Mouse (Mus musculus) neural tube, embryonic 10.5 days (tissue): ENCODE measurements around the gene Ipcef1.

ENCODE experiments used
- DNase-seq: peaks from one replicate; pipeline ENCODE4 v3.0.0-alpha.2; 2017; ENCODE audit warnings: low spot score; ENCODE audit errors: extremely low spot score

The Ipcef1 gene

DNA sequence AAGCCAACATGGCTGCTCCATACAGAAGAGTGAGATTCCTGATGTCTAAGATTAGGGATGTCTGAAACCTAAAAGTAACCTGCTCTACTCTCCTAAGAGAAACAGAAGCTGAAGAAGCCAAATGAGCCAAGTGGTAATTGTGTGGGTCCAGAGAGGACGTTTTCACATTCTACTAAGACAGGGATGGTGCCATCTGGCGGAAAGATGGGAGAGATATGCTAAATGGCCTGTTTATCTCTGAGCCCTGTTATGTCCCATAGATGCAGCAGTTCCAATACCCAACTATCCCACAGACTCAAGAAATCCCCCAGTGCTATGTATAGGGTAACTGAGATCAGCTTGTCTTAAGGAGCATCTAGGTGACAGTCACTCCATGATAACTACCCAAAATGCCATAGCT lies 74.4 kb downstream of the Ipcef1 start:
- DNase-seq = no peak

DNA sequence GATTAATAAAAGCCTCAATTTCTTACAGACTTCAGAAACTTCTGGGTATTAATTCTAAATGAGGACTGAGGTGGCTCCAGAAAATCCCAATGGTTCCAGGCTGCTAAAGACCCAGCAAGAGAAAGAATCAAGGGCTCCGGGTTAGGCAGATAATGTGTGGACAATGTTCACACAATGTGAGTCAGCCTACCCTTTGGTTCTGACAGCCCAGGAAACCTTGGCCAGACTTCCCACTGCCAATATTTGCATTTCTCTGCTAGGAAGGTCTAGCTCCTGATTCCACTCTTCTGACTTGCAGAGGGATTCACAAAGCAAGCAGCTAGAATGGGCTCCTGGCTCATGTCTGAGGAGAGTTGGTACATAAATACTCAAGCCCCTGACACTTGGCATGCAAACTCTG lies 83.9 kb downstream of the Ipcef1 start:
- no peak for DNase-seq

GRCm38 (mm10) chr10:6967588-6968242 lies 84.6 kb downstream of the Ipcef1 start:
- DNase-seq = no peak

- no peak for DNase-seq
Observed at GRCm38 (mm10) chr10:6958791-6959190, 93.5 kb downstream of the Ipcef1 start.

- no peak for DNase-seq
Observed at GRCm38 (mm10) chr10:6956357-6956756, 95.9 kb downstream of the Ipcef1 start.

GRCm38 (mm10) chr10:6954533-6954932 lies 97.7 kb downstream of the Ipcef1 start:
- no peak for DNase-seq

GRCm38 (mm10) chr10:6953115-6953514 lies 99.2 kb downstream of the Ipcef1 start:
- DNase-seq = no peak

GRCm38 (mm10) chr10:6936671-6937425 lies 115.4 kb downstream of the Ipcef1 start:
- DNase-seq = no peak

DNA sequence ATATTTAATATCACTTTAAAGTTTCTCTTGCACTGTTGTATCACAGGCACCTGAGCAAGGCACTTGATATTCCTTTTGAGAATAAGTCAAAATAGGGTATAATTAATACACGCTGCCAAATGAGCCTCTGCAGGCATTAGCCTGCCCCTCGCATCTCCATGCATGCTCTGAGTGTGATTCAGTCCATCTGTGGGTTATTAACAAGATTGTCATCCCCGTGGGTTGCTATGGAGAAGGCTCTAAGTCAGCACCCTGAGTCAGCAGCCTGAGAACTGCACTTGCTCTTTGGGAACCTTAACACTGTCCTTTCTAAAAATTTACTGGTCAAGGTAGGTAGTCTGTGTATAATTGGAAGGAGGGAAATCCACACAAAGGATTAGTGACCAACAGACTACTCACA lies 117.5 kb downstream of the Ipcef1 start:
- DNase-seq = no peak

- no peak for DNase-seq
Observed at GRCm38 (mm10) chr10:6930889-6931288, 121.4 kb downstream of the Ipcef1 start.

DNA sequence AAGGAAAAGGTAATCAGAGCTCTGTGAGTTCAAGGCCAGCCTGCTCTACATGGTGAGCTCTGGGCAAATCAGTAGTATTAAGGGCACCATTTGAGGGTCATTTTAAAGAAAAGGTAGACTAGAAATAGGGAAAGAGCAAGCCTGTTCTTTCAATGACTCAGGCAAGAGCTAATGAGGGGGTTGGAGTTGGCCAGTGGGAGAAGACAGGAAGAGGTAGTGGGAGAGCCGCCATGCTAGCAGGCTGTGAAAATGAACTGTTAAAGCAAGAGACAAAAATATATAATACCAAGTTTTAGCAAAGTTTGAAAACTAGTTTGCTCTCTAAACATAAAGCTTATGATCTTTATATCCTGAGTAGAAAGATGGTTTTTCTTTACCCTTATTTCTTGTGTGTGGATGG lies 121.9 kb downstream of the Ipcef1 start:
- no peak for DNase-seq

DNA sequence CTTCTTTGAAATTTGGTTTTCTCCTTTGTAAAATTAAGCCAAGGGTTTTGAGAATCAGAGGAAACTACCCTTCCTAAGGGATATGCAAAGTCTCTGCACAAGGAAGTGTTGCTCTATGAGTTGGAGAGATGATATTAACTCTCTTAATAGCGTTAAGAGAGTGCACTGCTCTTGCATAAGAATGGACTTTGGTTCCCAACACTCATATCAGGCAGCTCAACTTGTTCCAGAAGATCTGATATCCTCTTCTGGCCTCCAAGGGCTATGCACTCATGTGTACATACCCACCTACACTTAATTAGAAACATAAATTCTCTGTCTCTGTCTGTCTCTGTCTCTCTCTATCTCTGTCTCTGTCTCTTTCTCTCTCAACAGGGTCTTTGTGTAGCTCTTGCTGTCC lies 123.4 kb downstream of the Ipcef1 start:
- no peak for DNase-seq

DNA sequence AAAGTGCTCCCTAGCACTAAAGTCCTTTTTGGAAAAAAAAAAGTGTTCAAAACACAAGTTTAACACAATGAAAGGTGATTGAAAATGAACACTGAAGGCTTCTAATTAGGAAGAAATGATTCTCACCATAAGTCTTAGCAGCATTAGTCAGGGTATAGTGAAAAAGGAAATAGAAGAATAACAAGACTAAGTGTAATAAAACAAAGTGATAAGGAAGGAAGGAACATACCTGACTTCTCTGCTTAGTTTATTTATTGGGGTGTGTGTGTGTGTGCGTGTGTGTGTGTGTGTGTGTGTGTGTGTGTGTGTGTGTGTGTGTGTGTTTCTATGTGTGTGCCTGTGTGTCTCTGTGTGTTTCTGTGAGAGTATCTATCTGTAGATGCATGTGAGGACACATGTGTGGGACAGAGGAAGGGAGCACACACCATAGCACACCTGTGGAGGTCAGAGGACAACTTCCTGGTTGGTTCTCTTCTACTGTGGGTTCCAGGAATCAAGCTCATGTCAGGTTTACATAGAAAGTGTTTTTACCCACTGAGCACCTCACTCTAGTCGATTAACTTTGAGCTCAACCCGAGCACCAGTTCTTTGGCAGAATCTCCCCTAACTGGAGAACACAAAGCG lies 124.6 kb downstream of the Ipcef1 start:
- DNase-seq = no peak

DNA sequence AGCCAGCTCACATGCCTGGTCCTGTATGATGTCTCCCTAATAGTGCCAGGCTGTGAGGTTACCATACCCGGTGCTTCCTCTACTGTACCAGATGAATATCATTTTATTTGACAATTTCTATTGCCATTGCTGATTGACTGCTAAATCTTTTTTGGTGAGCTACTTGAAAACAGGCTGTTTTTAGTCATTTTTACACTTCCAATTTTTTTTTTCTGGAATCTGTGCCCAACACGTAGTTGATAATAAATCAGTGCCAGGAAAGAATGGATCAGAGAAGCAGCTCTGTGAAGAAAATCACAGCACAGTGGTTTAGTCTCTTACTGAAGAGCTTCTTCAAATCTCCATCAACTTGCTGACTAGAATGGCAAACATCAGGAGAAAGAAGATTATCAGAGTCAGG lies 125.6 kb downstream of the Ipcef1 start:
- DNase-seq = no peak

DNA sequence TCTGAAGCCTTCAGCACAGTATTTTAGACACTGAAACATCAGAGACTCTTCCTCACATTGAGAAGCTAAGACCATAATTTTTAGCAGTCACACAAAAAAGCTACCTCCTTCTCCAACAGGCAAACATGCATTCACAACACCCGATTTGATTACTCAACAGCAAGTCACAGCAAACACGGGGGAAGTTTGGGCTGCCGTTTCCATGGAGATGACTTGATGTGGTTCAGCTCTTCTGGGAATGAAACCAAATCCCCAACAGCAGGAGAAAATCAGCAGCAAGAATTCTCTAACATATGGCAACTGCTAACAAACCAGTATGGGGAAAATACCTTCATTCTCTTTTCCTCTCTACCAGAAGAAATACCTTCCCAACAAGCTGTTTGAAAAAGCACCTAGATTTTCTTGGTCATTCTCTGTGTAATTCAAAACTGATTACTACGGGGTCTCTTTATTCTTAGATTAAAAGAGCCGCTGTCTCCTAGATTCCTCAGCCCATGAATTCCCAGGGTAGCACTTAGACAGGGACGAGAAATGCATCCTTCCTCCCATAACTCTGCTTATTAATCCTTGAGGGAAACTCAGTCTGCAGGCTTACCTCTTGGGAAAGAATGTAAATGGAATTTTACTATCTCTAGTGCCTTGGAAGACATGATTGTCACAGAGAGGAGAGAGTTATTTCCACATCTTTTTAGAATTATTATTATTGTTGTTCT lies 135.6 kb downstream of the Ipcef1 start:
- DNase-seq = peak; percentile 33

- no peak for DNase-seq
Observed at GRCm38 (mm10) chr10:6915991-6916390, 136.3 kb downstream of the Ipcef1 start.

DNA sequence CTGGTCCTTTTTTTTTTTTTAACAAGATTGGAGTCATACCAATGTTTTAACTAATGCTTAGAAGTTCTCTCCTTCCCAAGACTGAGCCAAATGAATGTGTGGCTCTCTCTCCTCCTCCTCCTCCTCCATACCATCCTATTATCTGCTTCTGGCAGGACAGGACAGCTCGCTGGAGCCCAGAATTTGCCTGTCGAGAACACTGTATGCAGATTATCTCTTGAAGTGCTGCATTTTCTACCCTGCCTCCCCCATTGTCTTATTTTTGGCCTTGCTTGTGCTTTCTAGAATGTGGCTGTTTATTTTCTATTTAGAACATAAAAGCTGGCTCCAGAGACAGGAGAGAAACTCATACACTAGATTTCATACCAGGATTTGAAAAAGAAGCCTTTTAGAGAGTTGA lies 142.5 kb downstream of the Ipcef1 start:
- DNase-seq = no peak

- no peak for DNase-seq
Observed at GRCm38 (mm10) chr10:6901819-6902393, 150.4 kb downstream of the Ipcef1 start.

- DNase-seq = no peak
Observed at GRCm38 (mm10) chr10:6900126-6900525, 152.2 kb downstream of the Ipcef1 start.

DNA sequence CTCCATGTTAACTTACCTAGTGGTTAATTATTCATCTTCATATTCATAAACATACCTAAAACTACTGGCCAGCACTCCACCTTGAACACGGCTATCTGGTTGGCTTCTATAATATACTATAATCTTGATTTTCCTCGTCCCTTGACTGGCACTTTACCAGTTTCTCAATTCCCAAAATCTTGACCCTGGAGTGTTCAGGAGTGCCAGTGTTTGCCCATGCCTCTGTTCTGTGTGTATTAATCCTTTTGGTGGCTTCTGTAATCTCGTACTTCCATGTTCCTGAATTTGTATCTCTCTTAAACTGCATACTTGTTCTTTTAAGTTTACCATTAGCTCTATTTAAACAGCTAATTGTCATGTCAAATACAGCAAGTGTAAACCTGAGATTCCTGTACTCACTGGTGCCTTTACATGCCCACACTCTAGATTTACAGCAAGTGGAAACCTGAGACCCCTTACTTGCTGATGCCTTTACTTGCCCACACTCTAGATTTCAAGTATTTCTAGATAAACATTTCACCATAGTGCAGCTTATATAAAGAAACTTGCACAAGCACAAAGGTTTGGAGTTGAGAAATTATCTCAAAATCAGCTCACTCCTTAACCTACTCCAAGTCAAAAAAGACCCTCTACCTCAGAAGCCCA lies 155.5 kb downstream of the Ipcef1 start:
- no peak for DNase-seq

GRCm38 (mm10) chr10:6895796-6896195 lies 156.5 kb downstream of the Ipcef1 start:
- no peak for DNase-seq
